Mouse (Mus musculus) CD4-positive, CD25-positive, alpha-beta regulatory T cell, adult 4 months (primary cell): ENCODE results near the gene 1700003F12Rik. TPM values are rescaled to one million over a fixed set of nuclear protein-coding genes. Genes with fewer than 3 reads are reported as not detected.

Experiments
- ATAC-seq: one replicate; pipeline ENCODE4 v1.8.0; 2017
- polyA plus RNA-seq, 2 experiments: library from polyadenylated mRNA; unstranded; fragments of 100-300 nt; shearing (Covaris generic); gene quantifications; one replicate each; pipeline ENCODE4 v1.2.1; 2017

Gene 1700003F12Rik
- polyA plus RNA-seq, 2 experiments from 2014 or later: not detected

- no peak for ATAC-seq
Measured at GRCm38 (mm10) chr2:154549886-154550189, 3.0 kb downstream of the 1700003F12Rik start.

DNA sequence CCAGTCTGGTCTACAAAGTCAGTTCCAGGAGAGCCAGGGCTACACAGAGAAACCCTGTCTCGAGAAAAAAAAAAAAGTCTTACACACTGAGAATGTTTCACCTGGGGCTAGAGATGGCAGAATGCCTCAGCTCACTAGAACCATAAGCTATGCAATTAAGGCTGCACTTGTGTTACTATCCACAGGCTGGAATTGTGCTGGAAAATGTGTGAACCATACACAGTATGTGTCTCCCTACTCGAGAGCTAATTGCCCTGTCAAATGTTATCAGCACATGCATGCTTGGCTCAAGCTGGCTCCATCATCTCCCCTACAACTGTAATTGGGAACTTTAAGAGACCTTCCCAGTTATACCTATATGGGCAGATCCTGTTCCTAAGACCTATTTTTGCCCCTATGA, 4.1 kb downstream of the 1700003F12Rik start:
- ATAC-seq: no peak

DNA sequence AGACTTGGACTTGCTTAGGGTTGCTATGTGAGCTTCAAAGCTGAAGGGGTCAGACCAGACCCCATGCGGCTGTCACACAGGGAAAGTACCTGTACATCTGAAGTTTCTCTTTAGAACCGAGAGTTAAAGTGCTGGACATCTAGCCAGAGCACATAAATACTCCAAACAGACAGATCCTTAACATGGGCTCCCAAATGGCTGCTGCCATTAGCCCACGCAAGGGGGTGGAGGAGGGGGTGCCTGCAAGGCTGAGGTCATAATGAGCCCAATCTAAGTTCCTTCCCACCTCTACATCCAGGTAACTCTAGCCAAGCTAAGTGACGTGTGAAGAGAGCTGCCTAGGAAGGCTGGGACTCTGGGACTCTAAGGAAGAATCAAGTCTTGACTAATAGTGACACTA, 4.6 kb downstream of the 1700003F12Rik start, which contains the start of gene Actl10:
Gene Actl10, plus strand, starts transcription at position 301 of the 400 bp plus-strand sequence.
- no peak for ATAC-seq

- ATAC-seq: no peak
Measured at GRCm38 (mm10) chr2:154551927-154552326, 5.0 kb downstream of the 1700003F12Rik start.

DNA sequence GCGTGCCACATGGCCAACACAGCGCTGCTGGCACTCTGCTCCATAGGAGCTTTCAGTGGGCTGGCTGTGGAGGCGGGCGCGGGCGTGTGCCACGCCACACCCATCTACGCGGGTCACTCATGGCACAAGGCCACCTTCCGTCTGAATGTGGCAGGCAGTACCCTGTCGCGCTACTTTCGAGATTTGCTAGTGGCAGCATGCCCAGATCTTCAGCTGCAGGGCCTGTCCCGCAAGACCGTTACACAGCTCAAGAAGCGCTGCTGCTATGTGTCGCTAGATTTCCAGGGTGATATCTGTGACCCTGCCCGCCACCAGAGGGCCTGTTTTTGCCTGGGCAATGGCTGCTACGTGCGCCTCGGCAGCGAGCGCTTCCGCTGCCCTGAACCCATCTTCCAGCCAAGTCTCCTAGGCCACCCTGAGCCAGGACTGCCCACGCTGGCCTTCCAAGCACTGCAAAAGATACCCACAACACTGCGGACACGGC, 5.6 kb downstream of the 1700003F12Rik start:
- peak; percentile 77 for ATAC-seq

- no peak for ATAC-seq
Measured at GRCm38 (mm10) chr2:154555235-154555634, 8.3 kb downstream of the 1700003F12Rik start.

DNA sequence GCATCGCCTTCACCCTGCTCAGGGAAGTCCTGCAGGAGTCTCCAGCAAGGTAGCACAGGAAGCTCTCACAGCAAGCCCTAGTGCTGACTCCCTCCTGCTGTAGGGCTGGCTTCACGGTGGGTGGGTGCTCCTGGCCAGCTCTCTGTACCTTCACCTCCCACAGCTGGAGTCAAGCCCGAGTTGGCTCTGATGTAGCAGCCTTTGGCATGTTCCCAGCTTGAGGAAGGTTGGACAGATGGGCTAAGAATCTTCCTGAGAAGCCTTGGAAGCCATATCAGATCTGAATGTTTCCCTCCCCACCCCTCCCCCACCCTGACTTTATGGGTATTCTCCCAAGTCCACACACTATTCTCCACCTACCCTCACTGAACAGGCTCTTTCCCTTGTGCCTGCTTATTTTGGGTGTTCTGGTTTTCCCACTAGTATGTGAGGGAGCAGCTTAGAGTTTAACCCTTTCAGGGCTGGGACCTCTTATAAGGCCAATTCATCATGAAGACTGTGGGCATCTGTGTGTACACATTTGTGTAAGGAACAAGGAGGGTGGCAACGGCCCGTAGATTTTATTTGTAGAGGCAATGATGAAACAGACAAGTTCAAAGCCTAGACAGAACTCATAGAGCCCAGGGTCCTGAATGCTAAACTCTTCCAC, 10.4 kb downstream of the 1700003F12Rik start:
- no peak for ATAC-seq

- ATAC-seq: peak; percentile 63
Measured at GRCm38 (mm10) chr2:154558264-154559039, 11.6 kb downstream of the 1700003F12Rik start, which contains the start of gene Necab3. TSS of gene Necab3 (minus strand) at chr2:154558890.

GRCm38 (mm10) chr2:154563612-154564170, 16.8 kb downstream of the 1700003F12Rik start:
- no peak for ATAC-seq

- no peak for ATAC-seq
Measured at GRCm38 (mm10) chr2:154565562-154565961, 18.7 kb downstream of the 1700003F12Rik start.

GRCm38 (mm10) chr2:154566641-154567040, 19.8 kb downstream of the 1700003F12Rik start:
- ATAC-seq: no peak

- no peak for ATAC-seq
Measured at GRCm38 (mm10) chr2:154567766-154568165, 20.9 kb downstream of the 1700003F12Rik start.

DNA sequence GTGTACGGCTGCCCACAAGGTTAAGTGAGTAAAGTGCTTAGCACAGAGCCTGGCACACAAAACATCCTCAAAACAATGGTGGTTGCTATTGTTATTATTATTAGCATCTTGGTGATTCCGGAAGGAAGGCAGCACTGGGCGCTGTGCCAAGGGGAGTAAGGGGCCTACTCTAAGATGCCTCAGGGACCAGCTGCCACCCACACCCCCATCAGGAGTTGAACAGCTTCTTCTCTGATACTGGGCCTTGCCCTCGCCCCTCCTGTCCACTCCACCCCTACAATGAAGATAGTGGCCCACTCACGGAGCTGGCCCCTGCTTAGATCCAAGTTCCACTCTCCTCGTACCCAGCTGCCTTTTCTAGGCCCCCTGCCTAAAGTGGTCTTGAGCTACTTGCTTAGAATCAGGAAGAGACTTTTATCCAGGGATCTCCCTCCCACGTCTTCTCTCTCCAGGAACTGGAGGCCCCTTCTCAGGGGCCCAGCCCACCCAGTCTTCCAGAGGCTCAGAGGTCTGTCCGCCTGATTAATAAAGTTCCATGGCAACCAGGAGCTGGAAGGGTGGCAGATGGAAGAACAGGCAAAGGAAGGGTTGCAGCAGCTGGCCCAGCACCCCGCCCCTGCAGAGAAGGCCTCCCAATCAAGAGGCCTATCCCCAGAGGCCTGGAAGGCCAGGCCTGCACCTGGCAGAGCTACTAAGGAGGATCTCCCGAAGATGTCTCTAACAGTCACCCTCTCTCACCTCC, 21.6 kb downstream of the 1700003F12Rik start:
- ATAC-seq: no peak

DNA sequence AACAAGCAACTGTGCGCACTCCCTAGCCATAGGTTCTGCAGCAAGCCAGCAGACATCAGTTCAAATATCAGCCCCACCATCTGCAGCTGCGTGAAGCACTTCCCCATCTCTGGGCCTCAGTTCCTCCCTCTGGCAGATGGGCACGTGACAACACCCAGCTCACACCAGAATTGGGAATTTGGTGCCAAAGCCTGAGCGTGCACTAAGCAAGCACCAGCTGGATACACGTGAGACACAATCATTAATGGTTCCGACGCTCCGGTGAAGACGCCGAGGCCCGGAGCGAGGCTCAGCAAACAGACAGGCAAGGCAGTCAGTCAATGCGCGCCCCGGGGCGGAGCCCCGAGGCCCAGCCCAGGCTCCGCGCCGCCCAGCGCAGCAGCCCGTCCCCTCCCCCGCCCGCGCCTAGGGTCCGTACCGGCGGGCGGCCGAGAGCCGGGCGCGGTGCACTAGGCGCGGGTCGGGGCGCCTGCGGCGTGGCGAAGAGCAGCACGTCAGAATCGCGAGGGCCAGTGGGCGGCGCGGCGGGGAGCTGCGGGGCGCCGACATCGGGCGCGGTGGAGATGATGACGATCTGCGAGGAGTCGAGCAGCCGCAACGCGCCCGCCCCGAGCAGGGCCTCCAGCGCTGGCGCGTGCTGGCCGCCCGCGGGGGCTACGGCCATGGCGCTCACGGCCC, 22.3 kb downstream of the 1700003F12Rik start:
- peak; percentile 37 for ATAC-seq

- peak; percentile 94 for ATAC-seq
Measured at GRCm38 (mm10) chr2:154569836-154570286, 23.0 kb downstream of the 1700003F12Rik start, which contains the start of gene E2f1. TSS of gene E2f1 (minus strand) at chr2:154569892.

DNA sequence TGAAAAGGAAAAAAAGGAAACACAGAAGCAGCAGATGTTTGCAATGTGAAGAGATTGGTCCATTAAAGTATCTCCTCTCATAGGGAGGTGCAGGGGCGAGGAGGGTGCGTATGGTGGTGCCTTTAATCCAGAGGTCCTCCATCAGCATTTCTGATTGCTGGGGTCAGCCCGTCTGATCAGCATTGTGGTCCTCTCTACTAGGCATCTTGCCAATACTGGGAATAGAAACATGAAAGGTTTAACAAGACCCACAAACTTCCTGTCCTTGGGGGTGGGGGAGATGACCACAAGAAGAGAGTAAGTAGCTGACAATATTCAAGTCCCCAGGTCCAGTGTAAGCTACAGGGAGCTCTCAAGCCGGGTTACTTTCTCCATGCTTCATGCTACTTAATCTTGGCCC, 23.8 kb downstream of the 1700003F12Rik start:
- ATAC-seq: no peak

DNA sequence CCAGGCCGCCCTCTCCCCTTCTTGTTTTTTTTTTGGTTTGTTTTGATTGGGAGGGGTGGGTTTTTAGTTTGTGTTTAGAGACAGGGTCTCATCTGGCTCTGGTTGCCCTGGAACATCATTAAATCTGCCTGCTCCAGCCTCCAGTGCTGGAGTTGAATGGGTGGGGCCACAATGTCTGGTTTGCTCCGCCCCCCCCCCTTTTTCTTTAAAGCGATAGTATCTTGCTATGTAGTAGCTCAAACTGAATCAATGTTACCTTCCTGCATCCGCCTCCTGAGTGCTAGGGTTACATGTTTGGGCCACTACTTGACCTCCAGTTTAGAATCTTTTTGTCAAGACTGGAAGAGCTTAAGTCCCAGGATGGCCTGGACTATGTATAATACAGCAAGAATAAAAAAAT, 24.4 kb downstream of the 1700003F12Rik start:
- no peak for ATAC-seq

DNA sequence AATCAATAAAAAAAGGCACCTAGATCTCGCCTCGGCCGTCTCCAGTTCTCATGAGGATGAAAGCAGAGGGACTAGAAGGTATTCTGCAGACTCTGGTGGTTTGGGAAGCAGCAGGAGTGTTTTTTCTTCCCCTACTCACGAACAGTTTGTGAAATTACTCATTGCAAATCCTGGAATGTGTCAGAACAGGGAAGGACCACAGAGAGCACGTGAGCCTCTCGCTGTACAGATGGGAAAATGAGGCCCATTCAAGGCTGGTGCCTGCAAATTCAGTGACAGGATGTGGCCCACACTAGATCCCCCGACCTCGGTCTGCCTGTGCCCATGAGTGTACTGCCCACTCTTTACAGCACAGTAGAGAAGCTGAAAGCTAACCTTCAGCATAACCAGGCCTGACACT, 25.1 kb downstream of the 1700003F12Rik start:
- ATAC-seq: no peak

DNA sequence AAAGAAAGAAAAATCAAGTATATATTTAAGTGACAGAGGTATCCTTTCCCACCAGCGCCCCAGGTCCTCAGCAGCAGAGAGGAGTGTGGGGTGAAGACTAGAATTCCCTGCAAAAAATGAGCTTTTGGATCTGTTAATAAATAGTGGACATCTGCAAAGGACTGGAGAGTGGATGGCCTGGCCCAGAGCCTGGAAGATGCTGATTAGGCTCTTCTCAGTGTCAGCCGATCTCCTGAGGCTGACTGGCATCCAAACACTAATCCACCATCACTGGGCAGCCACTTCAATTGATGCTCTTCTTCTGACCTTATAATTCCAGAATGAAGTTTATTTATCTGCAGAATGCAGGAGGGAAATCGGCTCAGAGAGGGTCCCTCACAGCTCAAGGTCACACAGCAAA, 26.1 kb downstream of the 1700003F12Rik start:
- no peak for ATAC-seq

DNA sequence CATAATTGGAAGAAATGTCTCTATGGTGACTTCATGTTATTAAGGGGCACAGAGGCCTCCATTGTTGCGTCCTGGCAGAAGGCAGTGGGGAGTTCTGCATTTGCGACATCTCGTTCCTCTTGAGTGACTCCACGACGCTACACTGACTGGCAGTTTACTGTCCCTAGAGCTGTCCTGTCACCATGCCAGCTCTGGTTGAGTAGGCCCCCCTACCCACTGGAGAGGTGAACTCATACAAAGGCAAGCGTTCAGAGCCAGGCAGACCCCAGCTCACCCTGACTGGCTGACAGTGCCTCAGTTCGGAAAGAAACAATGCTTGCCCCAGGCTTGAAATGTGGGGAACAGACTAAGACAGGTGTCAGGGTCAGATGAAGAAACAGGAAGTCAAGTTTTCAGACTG, 27.4 kb downstream of the 1700003F12Rik start:
- no peak for ATAC-seq

DNA sequence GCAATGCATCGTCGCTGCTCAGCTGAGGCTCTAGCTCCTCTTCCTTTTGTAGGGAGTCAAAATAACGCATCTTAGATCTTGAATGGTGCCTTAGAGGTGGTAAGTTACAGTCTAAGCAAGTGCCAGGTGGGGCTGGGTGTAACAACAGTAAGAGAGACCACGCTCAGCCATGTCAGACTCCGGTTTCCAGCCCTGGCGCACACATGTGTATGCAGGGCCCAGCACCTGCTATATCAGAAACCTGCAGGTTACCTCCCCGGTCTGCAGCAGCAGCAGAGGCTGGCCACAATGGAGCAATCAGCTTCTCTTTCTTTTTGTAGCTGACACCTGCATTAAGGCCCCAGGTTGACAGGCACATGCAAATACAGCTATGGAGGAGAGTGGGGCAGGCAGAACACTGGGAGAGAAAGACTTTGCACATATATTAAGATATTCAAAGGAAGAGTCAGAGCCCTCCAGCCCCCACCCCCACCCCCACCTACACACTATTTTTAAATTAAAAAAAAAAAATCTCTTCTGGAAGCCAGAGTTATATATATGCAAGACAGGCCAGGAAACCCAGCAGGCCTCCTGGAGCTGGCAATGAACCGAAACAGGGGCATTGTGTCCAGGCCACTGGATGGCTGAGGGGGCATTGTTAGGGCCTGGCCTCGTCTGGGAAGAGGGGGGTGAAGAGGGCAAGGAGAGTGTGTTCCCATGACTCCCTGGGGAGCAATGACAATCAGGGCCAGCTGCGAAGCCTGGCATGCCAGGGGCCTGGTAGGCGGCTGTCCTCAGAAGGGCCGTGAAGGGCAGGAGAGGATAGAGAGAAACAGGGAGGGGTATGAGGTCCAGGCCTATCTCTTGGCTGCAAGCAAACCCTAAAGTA, 30.2 kb downstream of the 1700003F12Rik start:
- no peak for ATAC-seq
